Mouse (Mus musculus) Patski (cell line): ENCODE measurements around the gene Itpr1. TPM values are rescaled to one million over a fixed set of nuclear protein-coding genes. Genes with fewer than 3 reads are reported as not detected.

Experiments used
- ATAC-seq: fragments of 100-300 bp; one replicate; pipeline ENCODE4 v1.8.0; 2021
- CTCF ChIA-PET: fragments of 350-600 bp; sonication (Branson Sonifier 250); formaldehyde crosslinking; loops from one replicate; lab custom pipeline; 2022; ENCODE audit warnings: inconsistent platforms; lab: Charles Lee
- POLR2A ChIA-PET: fragments of 350-600 bp; sonication (Branson Sonifier 250); formaldehyde crosslinking; loops from one replicate; lab custom pipeline; 2022; ENCODE audit warnings: antibody characterized with exemption, inconsistent platforms; lab: Charles Lee
- DNase-seq: peaks from one replicate; pipeline ENCODE4 v3.0.0-alpha.2; 2011; ENCODE audit warnings: low read depth, low spot score
- H3K27me3 ChIP-seq: fragments of 371-371 bp; one replicate; pipeline ENCODE4 v1.5.1; 2021
- CTCF ChIP-seq: fragments of 100-300 bp; IDR thresholded peaks from one replicate; pipeline ENCODE4 v1.5.1; 2021
- in situ Hi-C: fragments of 300-500 bp; cut with MboI; formaldehyde crosslinking; loops from 3 replicates; pipeline ENCODE4 v1.11.1; 2018; ENCODE audit warnings: low pct_unique_long_range_greater_than_20kb, mixed read lengths
- polyA plus RNA-seq: library from polyadenylated mRNA; unstranded; gene quantifications from one replicate; pipeline ENCODE4 v1.2.3, GENCODE M21; 2021

Gene Itpr1
- polyA plus RNA-seq, 1 experiment from 2014 or later, result 67.1 TPM

GRCm38 (mm10) chr6:108466061-108466531 lies 253.2 kb downstream of the Itpr1 start:
- in situ Hi-C loops, result no loop called here
- CTCF ChIA-PET, result interaction anchor here (1.0 kb wide), 1 partner anchor 18 kb away, joined by 3 read pairs; no protein-coding TSS in a partner anchor
- no peak for ATAC-seq

GRCm38 (mm10) chr6:108467597-108467996 lies 254.7 kb downstream of the Itpr1 start:
- in situ Hi-C loops, result no loop called here
- ChIA-PET POLR2A (no interaction called here), CTCF (interaction anchor here (2.0 to 3.0 kb wide), 2 partner anchors 9 kb away, joined by 7 to 12 read pairs; no protein-coding TSS in a partner anchor)
- H3K27me3 ChIP-seq, result no peaks in the 10 kb centered on the region
- TF ChIP-seq CTCF, result no peak
- no peak for DNase-seq
- ATAC-seq, result no peak

More at GRCm38 (mm10) chr6:108466061-108466531, 253.2 kb downstream of the Itpr1 start:
- POLR2A ChIA-PET, result no interaction called here
- TF ChIP-seq CTCF, result no peak
- no peaks in the 10 kb centered on the region for H3K27me3 ChIP-seq
- DNase-seq, result no peak

DNA sequence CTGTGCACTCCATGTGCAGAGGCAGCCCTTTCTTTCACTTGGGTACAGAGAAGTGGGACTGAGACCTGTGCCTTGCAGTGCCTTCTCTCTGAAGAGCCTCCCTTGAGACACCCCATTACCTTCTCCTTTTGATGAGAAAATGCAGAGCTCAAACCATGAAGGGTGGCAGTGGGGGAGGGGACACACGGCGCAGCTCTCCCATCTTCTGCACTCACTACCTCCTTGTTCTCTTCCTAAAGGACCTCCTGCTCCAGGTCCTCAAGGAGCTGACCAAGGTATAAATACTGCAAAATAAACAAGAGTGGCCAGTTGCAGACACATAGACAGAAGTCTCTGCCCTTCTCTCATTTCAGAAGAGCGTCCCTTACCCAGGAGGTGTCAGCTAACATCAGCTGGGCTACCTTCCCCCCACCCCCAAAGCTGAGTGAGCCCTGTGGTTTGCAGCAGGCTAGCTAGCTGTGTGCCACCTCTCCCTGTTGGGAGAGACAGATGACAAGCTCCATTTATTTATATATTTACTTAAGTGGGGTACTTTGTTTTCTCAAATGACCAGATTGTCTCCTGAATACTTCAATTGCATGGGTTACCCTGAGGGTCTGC lies 255.4 kb downstream of the Itpr1 start:
- ATAC-seq (no peak), DNase-seq (no peak)
- no peak for TF ChIP-seq CTCF
- in situ Hi-C loops, result no loop called here
- POLR2A ChIA-PET, result interaction anchor here (0.6 kb wide), 1 partner anchor 8 kb away, joined by 3 read pairs; no protein-coding TSS in a partner anchor
- no peaks in the 10 kb centered on the region for H3K27me3 ChIP-seq
- CTCF ChIA-PET, result interaction anchor here (2.0 to 3.0 kb wide), 2 partner anchors 9 to 10 kb away, joined by 7 to 12 read pairs; no protein-coding TSS in a partner anchor

- no peaks in the 10 kb centered on the region for H3K27me3 ChIP-seq
- TF ChIP-seq CTCF, result no peak
- in situ Hi-C loops, result no loop called here
- DNase-seq (no peak), ATAC-seq (no peak)
- ChIA-PET CTCF (no interaction called here), POLR2A (interaction anchor here (0.9 kb wide), 1 partner anchor 12 kb away, joined by 3 read pairs; no protein-coding TSS in a partner anchor)
Measured at GRCm38 (mm10) chr6:108471878-108472277, 259.0 kb downstream of the Itpr1 start.

- in situ Hi-C loops, result no loop called here
- ChIA-PET CTCF (interaction anchor here (1.6 kb wide), 1 partner anchor 189 kb away, joined by 4 read pairs; no protein-coding TSS in a partner anchor), POLR2A (no interaction called here)
- ATAC-seq, result no peak
- no peak for DNase-seq
- no peaks in the 10 kb centered on the region for H3K27me3 ChIP-seq
- TF ChIP-seq CTCF, result no peak
Measured at GRCm38 (mm10) chr6:108472748-108473147, 259.9 kb downstream of the Itpr1 start.

GRCm38 (mm10) chr6:108476797-108477235 lies 263.9 kb downstream of the Itpr1 start:
- TF ChIP-seq CTCF, result no peak
- no peaks in the 10 kb centered on the region for H3K27me3 ChIP-seq
- in situ Hi-C loops, result no loop called here
- ChIA-PET POLR2A (no interaction called here), CTCF (interaction anchor here (1.0 to 2.1 kb wide), 3 partner anchors 8 to 195 kb away, joined by 3 to 8 read pairs (median 7); no protein-coding TSS in a partner anchor)
- no peak for ATAC-seq
- no peak for DNase-seq

DNA sequence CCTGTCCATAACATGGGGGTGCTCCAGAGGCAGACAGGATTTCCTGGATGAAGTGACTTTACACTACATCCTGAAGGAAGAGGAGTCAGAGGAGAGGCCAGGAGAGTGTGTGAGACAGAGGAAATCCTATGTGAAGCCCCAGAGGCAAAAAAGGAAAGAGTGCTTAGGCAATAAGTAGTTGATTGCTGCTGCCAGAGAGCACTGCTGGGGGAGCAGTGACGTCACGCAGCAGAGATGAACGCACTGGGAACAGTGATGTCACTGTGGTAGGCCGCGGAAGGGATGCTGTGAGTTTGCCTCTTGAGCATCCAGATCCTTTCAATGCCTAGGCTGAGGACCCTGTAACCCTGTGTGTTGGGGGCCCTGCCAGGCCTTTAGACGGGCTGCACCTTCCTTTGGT lies 264.7 kb downstream of the Itpr1 start:
- ChIA-PET POLR2A (no interaction called here), CTCF (interaction anchor here (1.0 to 2.1 kb wide), 3 partner anchors 9 to 194 kb away, joined by 3 to 8 read pairs (median 7); no protein-coding TSS in a partner anchor)
- no peaks in the 10 kb centered on the region for H3K27me3 ChIP-seq
- no peak for TF ChIP-seq CTCF
- in situ Hi-C loops, result no loop called here
- DNase-seq, result no peak
- ATAC-seq, result no peak

DNA sequence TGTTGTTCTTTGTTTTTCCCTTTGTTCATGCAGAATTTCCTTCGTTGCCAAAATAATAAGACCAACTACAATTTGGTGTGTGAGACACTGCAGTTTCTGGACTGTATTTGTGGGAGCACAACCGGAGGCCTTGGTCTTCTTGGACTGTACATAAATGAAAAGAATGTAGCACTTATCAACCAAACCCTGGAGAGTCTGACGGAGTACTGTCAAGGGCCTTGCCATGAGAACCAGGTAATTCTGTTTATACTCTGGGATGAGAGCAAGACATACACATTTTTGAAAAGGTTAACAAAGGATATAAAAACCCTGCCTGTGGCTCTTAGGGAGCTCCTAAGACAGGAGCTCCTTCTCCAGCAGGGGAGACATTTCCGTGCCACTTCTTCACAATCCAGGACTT lies 268.3 kb downstream of the Itpr1 start:
- ATAC-seq (no peak), DNase-seq (no peak)
- ChIA-PET CTCF (interaction anchor here (1.3 kb wide), 1 partner anchor 12 kb away, joined by 4 read pairs; no protein-coding TSS in a partner anchor), POLR2A (no interaction called here)
- TF ChIP-seq CTCF, result no peak
- no peaks in the 10 kb centered on the region for H3K27me3 ChIP-seq
- in situ Hi-C loops, result no loop called here

DNA sequence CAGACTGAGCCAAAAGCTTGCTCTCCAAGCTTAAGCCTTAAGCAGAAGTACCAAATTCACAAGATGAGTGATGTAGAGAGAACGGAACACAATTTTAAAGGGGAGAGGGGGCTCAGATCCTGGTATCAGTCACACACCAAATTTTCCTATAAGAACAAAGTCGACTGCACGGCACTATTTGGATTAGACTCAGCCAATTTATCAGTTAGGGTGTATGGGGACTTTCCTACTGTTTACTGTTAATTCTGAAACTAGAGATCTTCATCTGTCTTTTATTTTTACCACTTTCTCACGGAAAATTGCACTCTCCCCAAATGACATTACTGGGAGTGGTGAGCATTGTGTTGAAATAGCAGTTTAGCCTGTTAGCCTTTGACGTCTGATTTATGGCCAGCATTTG lies 269.6 kb downstream of the Itpr1 start:
- ChIA-PET CTCF (interaction anchor here (1.1 kb wide), 1 partner anchor 13 kb away, joined by 3 read pairs; no protein-coding TSS in a partner anchor), POLR2A (no interaction called here)
- no peaks in the 10 kb centered on the region for H3K27me3 ChIP-seq
- no peak for TF ChIP-seq CTCF
- ATAC-seq, result no peak
- in situ Hi-C loops, result no loop called here
- no peak for DNase-seq

DNA sequence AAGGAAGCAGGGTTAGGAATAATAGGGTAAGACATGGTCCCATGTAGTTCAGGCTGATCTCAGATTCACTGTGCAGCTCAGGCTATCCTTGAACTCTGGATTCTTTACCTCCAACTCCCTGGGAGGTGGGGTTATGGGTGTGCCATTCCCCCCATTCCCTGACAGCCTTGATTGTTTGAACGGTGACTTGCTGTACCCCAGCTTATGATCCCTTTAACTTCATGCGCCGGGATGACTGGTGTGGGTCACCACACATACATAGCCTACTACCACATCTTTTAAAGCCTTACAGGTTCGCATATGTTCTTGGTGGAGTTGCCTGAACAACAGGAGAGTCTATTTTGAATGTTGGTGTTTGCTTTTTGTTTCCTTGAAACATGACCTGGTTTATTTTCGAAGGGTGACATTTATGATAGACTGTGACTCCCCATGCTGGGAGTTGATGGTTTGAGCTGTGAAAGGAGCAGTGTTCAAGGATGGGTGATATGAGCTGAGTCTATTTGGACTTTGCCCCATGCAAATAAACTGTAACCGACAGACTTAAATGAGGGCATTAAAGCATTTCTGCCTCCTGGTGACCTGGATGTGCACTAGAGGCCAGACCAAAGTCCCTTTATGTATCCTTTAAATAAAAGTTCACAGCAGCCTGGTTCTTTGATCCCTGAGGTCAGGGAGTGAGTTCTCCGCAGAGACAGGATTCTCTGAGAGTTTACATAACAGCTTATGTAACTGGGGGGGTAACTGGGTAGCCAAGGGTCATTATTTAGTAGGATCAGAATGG lies 273.5 kb downstream of the Itpr1 start:
- no peak for TF ChIP-seq CTCF
- ATAC-seq, result no peak
- DNase-seq, result no peak
- ChIA-PET CTCF (interaction anchor here (1.2 to 1.9 kb wide), 2 partner anchors 10 to 41 kb away, joined by 3 to 8 read pairs; no protein-coding TSS in a partner anchor), POLR2A (interaction anchor here (1.1 kb wide), 1 partner anchor 173 kb away, joined by 5 read pairs; the partner anchor contains the start of gene Bhlhe40)
- in situ Hi-C loops, result no loop called here
- no peaks in the 10 kb centered on the region for H3K27me3 ChIP-seq
